In genomic region chr13:58866239-58866638, GRCm38 (mm10) we compare ENCODE assay signal across 25 mouse cellular contexts. TPM values are rescaled to one million over a fixed set of nuclear protein-coding genes. Genes with fewer than 3 reads are reported as not detected.
A peak's percentile ranks its signal among the peaks of the same experiment; 100 is the strongest.
DNase-seq lines count a peak whose midpoint lies in the region; ATAC-seq lines count a peak whose summit lies in the region.
"Had no signal": no experiment of that assay in that cellular context is flagged by ENCODE, and none has a peak within 500 bp of the region (broad histone marks: within the 10 kb centered on the region; RNA-seq: fewer than 3 reads in every experiment).

No protein-coding gene starts in this region.

- H3K9me3 ChIP-seq in midbrain, embryonic 13.5 days: no peaks in the 10 kb centered on the region
- H3K9me3 ChIP-seq: embryonic facial prominence, embryonic 15.5 days; hindbrain, embryonic 13.5 days; kidney, embryonic 15.5 days; limb, embryonic 10.5 days; liver, embryonic 15.5 days; lung, embryonic 15.5 days; neural tube, embryonic 13.5 days had no signal

- H3K4me1 ChIP-seq in midbrain, embryonic 13.5 days (replicated peaks): no peaks in the 10 kb centered on the region
- H3K4me1 ChIP-seq: embryonic facial prominence, embryonic 15.5 days; hindbrain, embryonic 13.5 days; kidney, embryonic 15.5 days; liver, embryonic 15.5 days; lung, embryonic 15.5 days had no signal

- peaks cover 32% of the 10 kb centered on the region for H3K36me3 ChIP-seq in midbrain, embryonic 13.5 days
- H3K36me3 ChIP-seq: embryonic facial prominence, embryonic 15.5 days; kidney, embryonic 15.5 days; limb, embryonic 10.5 days; liver, embryonic 15.5 days; lung, embryonic 15.5 days had no signal

- peak; percentile 43 to 68 for DNase-seq in layer of hippocampus, adult 18-20 months (ENCODE audit: low spot score in 2 of 2)
- DNase-seq in layer of hippocampus, adult 9-10 months (ENCODE audit: low spot score): no peak
- peak; percentile 68 to 74 for DNase-seq in right cerebral cortex, adult 2 months (ENCODE audit: low spot score in 2 of 2)
- DNase-seq in right cerebral cortex, postnatal 14 days: no peak
- DNase-seq in left cerebral cortex, postnatal 25 days (ENCODE audit: low spot score in 2 of 2): peak; percentile 65 to 96
- DNase-seq in adrenal gland, adult 2 months: no peak
- DNase-seq: gastrocnemius, postnatal 36 days; heart, postnatal 36 days; kidney, adult 11 months; kidney, postnatal 36 days; liver; thymus, postnatal 25 days had no signal

- WGBS in midbrain, embryonic 13.5 days: 93% methylated on average over 10 of the region's 10 CpGs

- intact Hi-C loops in left cerebral cortex, postnatal 25 days (cut with DNase I): loop anchor here (5.0 kb wide), 1 partner anchor 206 kb away; no protein-coding TSS in a partner anchor

- H3K4me2 ChIP-seq in midbrain, embryonic 13.5 days (replicated peaks): no peak overlapping the region
- H3K4me2 ChIP-seq: embryonic facial prominence, embryonic 15.5 days; hindbrain, embryonic 13.5 days; kidney, embryonic 15.5 days; liver, embryonic 15.5 days; lung, embryonic 15.5 days; neural tube, embryonic 13.5 days had no signal

- no peak overlapping the region for H3K9ac ChIP-seq in midbrain, embryonic 13.5 days (replicated peaks)
- H3K9ac ChIP-seq: embryonic facial prominence, embryonic 15.5 days; hindbrain, embryonic 13.5 days; kidney, embryonic 15.5 days; liver, embryonic 15.5 days; lung, embryonic 15.5 days; neural tube, embryonic 13.5 days had no signal

- H3K27me3 ChIP-seq in midbrain, embryonic 13.5 days: no peaks in the 10 kb centered on the region
- H3K27me3 ChIP-seq: embryonic facial prominence, embryonic 15.5 days; hindbrain, embryonic 13.5 days; kidney, embryonic 15.5 days; liver, embryonic 15.5 days; lung, embryonic 15.5 days; neural tube, embryonic 13.5 days had no signal

- no peak for ATAC-seq in activated CD4-positive, CD25-positive, alpha-beta regulatory T cell, adult 4 months
- no peak for ATAC-seq in midbrain, embryonic 13.5 days
- ATAC-seq: forebrain, embryonic 14.5 days; midbrain, embryonic 16.5 days had no signal

- H3K27ac ChIP-seq in midbrain, embryonic 13.5 days: no peak overlapping the region
- H3K27ac ChIP-seq: embryonic facial prominence, embryonic 15.5 days; hindbrain, embryonic 13.5 days; kidney, embryonic 15.5 days; limb, embryonic 10.5 days; liver, embryonic 15.5 days; lung, embryonic 15.5 days; macrophage; neural tube, embryonic 13.5 days had no signal

- H3K4me3 ChIP-seq in midbrain, embryonic 13.5 days (replicated peaks): no peak overlapping the region
- H3K4me3 ChIP-seq: embryonic facial prominence, embryonic 15.5 days; hindbrain, embryonic 13.5 days; kidney, embryonic 15.5 days; limb, embryonic 10.5 days; liver, embryonic 15.5 days; lung, embryonic 15.5 days; myocyte; neural tube, embryonic 13.5 days had no signal

RNA-seq across cellular contexts. Expression of gene Ntrk2, which starts 59.9 kb away (rescaled TPM):
- 100 to 1,000 TPM; 333 to 338 TPM for total RNA-seq in layer of hippocampus, adult 18-20 months (2021)
- total RNA-seq in left cerebral cortex, postnatal 25 days (2021): 100 to 1,000 TPM; 415 to 419 TPM
- not detected for polyA plus RNA-seq in activated CD4-positive, CD25-positive, alpha-beta regulatory T cell, adult 4 months (2017; shearing (Covaris generic))
- polyA plus RNA-seq in midbrain, embryonic 13.5 days (2015; fragmentation: Nextera tagmentation; extraction: Ambion mirVana): 74.6 and 78.5 TPM in 2 replicates
- 10 to 100 TPM; 29.4 to 30.0 TPM for total RNA-seq in adrenal gland, adult 2 months (2021)
- polyA plus RNA-seq in adrenal gland, adult 2 months (2012; rRNA removed): 20.5 and 25.8 TPM in 2 replicates
- polyA plus RNA-seq: macrophage, myocyte had no signal

Comparison
In these comparisons a context has a peak if more than half of its experiments do, and no peak if none do; other contexts are left out.
1. DNase-seq: peak in layer of hippocampus, adult 18-20 months (2 of 2), right cerebral cortex, adult 2 months (2 of 2) and left cerebral cortex, postnatal 25 days (2 of 2); none in layer of hippocampus, adult 9-10 months (single experiment), right cerebral cortex, postnatal 14 days (single experiment) and adrenal gland, adult 2 months (single experiment).
2. RNA of gene Ntrk2, which starts 59.9 kb away (total RNA-seq): 415 to 419 TPM in left cerebral cortex, postnatal 25 days and 333 to 338 TPM in layer of hippocampus, adult 18-20 months; 29.4 to 30.0 TPM in adrenal gland, adult 2 months; every median in the first group is over 10 times any median in the second.